Mouse (Mus musculus) right cerebral cortex, postnatal 10 days (tissue): ENCODE measurements around the gene Mobp.
"Not testable (repeated sequence)": the region's sequence is repeated elsewhere in the genome, so short reads cannot be mapped to it uniquely, and the experiment has no call there.

Experiments used
- DNase-seq, 2 experiments: peaks; one replicate each; pipeline ENCODE4 v3.0.0; 2021; ENCODE audit warnings: low spot score in 2 of 2

Gene Mobp

DNA sequence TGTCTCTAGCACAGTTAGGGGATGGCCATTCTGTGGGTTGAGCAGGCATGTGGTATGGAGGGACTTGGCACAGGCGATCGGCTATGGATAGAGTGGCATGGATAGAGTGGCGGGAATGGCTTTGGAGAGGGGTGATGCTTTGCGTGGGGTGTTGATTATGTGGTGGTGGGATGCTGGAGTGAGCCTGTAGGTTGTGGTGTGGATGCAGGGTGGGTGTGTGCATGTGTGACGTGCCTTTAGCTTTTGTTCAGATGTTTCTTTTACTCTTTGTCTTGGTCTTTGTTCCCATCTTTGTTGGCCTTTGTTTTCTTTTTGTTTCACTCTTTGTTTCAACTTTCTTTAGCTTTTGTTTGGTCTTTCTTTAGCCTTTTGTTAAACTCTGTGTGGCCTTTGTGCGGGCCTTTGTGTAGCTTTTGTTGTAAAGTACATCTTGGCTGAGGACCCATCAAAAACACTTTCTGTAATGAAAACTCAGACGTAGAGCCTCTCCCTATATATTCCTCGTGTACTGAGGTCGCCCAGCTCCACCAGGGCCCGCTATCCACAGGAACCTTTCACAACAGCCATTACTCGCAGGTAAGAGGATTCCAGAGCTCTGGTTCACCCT is at the start of gene Mobp:
Mobp (plus strand) TSS at position 486 of the 607 bp plus-strand sequence.
- no peak for DNase-seq

DNA sequence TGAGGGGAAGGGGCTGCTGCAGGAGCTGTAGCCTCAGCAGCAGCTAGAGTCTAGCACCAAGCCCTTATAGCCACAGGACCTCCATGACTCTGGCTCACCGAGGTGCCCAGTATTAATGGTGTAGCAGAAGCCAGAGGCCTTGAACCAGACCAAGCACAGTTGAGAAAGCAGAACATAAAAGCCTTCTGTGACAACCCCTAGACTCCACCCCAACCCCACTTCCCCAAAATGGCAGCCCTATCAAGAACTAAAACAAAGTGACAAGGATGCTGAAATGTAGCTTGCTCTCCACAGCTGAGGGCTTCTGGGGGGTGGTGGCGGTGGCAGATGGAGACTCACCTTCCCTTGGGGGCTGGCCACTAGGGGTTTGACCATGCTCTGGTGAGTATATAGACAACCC is 48.3 kb upstream of the Mobp start:
- no peak for DNase-seq

DNA sequence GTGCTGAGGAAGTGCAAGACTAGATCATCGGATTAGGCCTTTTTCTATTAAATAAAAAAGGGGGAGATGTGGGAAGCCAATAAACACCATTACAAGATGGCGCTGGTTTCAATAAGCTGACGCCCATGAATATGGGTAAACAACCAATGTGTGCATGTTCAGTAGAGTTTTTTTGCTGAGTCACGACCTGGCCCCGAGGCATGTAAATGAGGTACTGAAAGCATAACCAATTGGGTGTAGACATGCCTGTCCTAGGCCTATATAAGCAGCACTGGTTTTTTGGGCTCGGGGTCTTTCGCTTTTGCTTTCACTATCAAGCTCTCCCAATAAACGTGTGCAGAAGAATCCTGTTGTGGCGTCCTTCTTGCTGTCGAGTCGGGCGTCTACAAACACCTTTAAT is 40.6 kb upstream of the Mobp start:
- not testable (repeated sequence) for DNase-seq

DNA sequence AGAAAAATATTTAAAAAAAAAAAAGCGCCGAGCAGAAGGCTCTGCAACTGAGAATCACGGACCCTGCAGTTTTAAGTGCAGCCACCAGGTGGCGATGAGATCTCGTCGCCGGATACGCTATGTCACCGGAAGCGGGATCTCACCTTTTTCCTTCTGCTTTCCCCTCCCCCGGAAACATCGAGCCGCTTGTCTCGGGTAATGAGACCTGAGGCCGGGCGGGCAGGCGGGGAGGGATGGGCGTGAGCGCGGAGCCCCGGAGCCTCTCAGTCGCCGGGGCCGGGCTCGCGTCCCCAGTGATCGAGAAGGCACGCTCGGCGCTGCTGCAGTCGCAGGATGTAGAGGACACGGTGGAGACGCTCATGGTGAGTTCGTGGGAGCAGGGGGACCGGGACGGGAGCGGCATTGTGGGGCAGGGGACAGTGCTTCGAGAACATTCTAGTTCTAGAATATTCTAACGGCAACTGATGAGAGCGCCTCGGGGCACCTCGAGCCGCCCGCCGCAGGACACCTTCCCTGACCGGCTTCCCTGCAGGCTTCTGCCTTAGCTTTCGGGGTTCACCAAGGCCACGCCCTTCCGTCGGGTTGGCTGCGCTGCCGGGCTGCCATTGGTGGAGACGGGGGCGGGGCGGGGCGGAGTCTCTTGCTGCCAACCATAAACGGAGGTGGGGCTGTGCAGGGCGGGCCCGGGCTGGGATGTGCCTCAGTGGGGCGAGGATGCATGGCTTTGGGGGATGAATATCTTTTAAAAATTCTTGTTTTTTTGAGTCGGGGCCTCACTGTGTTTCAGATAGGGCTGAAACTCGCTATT is 39.1 kb upstream of the Mobp start, which contains the start of gene Slc25a38:
Slc25a38 (plus strand) TSS at position 164 of the 808 bp plus-strand sequence.
- peak; percentile 98 for DNase-seq

DNA sequence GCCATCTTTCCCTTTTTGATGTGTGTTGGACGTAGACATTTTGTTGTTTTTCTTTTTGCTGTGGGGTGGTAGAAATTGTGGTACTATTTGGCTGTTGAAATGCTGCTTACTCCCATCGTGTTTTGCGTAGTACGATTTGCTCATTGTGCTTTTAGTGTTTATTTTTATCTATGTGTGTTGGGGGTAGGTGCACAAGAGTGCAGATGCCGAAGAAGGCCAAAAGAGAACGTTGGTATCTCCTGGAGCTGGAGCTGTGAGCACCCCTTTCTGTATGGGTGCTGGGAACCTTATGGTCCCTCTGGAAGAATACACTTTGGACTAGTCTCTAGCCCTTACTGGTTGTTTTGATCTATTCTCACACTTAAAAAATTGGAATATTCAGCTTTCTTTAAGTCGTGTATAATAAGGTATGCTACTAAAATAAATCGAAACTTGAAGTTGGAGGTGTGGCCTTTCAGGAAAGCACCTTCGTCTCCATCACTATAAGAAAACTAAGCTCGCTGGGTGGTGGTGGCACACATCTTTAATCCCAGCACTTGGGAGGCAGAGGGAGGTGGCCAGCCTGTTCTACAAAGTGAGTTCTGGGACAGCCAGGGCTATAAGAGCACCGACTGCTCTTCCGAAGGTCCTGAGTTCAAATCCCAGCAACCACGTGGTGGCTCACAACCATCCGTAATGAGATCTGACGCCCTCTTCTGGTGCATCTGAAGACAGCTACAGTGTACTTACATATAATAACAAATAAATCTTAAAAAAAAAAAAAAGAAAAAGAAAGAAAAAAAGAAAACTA is 38.2 kb upstream of the Mobp start:
- no peak for DNase-seq

DNA sequence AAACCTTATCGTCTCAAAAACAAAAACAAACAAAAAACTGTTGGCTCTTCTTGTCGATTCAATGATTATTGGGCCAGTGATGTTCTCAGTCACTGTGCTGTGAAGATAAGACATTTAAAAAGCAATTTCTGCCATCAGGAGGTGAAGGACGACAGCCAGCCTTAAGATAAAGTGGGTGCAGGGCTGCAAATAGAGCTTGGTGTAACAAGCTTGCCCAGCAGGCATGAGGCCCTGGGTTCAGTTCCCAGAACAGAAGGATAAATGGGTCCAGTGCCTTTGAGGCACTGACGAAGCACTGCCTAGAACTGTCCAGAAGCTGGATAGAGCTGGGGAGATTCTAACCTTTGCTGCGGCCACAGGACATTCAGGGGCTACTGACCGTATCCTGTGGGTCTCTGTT is 37.0 kb upstream of the Mobp start:
- no peak for DNase-seq

DNA sequence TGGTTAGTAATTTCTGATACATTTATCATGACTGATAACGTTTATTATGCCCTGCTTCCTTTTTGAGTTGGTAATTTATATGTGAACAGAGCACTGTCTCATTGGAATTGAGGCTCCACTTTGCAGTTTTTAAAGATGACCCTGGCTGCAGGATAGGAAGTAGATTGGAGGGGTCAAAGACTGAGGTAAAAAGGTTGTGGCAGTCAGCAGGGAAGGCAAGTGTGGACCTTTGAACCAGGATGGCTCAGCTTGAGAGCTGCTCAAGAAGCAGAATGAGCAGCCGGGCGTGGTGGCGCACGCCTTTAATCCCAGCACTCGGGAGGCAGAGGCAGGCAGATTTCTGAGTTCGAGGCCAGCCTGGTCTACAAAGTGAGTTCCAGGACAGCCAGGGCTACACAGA is 36.1 kb upstream of the Mobp start:
- no peak for DNase-seq

DNA sequence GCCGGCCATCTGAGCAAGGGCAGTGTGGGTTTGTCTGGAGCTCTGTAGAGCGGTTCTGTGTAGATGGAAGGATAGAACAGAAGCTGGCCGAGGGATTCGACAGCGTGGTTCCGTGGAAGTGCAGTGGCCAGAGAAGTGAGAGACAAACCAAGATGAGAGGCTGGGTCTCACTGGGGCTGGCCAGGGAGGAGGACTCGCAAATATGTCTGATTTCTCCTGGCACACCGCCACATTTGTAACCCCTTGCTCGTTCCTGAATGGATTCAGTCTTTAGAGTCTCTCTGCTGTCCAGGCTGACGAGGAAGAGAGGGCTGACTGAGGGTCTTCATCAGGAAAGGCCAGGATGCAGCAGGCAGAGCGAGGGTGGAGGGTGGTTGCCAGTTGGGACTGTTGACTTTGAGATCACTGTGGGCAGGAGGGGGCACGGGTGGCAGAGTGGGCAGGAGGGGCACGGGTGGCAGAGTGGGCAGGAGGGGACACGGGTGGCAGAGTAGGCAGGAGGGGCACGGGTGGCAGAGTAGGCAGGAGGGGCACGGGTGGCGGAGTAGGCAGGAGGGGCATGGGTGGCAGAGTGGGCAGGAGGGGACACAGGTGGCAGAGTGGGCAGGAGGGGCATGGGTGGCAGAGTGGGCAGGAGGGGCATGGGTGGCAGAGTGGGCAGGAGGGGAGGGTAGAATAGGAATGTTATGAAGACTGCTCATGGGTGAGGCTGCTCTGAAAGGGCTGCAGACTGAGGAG is 35.3 kb upstream of the Mobp start:
- DNase-seq, result peak in 1 of 2 experiments; percentile 27

DNA sequence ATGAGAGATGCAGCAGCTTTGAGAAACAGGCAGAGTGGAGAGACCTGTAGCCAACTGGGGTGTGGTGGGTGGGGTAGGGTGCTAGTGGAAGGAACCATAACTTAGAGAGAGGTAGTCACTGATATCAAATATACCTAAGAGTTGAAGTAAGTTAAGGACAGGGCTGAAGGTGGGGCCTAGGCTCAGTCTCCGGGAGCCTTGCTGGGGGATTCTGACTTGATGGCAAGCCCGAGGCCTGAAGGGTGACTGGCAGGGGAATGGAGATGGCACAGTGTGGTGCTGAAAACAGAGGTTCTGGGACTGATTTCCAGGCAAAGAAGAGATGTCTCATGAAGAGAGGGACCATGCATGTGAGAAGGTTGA is 34.7 kb upstream of the Mobp start:
- no peak for DNase-seq

DNA sequence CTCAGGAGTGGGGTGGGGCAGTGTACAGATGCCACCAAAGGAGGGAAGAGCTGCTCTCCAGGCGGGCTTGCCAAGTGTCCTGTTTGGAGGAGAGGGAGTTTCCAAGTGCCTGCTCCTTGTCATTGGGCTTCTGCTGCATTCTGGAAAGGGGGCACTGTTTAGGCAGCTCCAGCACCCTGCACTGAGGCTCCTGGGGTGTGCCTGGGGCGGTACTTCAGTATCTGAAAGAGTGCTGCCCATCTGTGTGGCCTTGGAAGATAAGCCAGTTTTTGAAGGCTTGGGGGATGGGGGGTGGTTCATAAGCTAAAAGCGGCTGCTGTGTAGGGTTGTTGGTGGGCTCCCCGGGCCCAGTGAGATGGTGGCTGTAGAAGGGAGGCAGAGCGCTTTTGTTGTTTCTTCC is 33.9 kb upstream of the Mobp start:
- DNase-seq, result no peak

DNA sequence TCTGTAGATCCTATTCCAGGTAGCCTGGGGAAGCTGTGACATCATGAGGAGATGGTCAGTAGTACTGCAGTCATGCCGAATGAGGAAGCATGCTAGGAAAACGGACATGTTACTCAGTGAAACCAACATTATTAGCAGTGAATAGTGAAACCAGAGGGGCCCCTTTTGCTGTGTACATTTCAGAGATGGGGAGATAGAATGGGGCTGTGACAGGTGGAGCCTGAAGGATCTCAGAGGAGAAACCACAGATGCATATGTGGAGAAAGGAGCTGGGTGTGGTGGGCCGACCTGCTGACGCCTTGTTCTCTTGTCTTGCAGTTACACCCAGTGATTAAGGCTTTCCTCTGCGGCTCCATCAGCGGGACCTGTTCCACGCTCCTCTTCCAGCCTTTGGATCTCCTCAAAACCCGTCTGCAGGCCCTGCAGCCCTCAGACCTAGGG is 33.3 kb upstream of the Mobp start:
- DNase-seq, result no peak

DNA sequence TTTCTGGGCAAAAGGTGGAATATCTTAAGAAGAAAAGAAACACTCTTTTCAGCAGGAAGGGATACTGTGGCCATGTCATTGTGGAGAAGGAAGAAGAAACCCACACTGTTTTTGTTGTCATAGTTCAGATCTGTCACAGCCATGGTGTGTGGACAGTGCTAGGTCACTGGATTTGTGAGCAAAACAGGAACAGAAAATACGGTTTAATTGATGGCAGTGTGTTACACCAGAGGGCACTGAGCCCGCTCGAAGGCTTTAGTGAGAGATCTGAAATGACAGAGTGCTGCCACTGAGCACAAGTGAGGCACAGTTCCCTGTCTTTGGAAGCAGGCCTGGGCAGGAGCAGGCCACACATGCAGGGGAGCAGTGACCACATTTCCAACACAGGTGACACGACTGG is 31.3 kb upstream of the Mobp start:
- DNase-seq, result no peak

DNA sequence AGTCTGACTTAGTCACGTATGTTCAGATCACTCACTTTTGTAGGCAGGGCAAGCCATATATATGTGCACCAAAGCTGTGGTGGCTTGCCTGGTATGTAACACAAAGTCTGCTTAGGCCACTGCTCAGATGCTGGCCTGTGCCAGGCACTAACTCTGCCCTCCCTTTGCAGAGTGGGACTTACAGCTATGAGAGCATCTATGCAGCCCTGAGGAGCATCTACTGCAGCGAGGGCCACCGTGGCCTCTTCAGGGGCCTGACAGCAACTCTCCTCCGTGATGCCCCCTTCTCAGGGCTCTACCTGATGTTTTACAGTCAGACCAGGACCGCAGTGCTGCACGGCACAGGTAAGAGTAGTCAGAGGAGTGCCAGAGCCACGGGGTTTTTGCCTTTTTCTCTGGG is 29.0 kb upstream of the Mobp start:
- DNase-seq, result no peak

DNA sequence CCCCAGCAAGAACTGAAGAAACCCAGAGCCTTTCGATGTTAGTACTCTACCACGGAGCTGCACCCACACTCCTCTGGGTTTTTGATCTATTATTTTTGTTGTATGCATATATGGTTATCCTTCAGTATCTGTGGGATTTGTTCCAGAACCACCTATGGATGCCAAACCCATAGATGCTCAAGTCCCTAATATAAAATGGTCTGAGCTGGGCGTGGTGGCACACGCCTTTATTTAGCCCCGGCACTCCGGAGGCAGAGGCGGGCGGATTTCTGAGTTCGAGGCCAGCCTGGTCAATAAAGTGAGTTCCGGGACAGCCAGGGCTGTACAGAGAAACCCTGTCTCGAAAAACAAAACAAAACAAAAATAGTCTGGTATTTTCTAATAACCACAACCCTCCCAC is 22.6 kb upstream of the Mobp start:
- DNase-seq, result no peak

DNA sequence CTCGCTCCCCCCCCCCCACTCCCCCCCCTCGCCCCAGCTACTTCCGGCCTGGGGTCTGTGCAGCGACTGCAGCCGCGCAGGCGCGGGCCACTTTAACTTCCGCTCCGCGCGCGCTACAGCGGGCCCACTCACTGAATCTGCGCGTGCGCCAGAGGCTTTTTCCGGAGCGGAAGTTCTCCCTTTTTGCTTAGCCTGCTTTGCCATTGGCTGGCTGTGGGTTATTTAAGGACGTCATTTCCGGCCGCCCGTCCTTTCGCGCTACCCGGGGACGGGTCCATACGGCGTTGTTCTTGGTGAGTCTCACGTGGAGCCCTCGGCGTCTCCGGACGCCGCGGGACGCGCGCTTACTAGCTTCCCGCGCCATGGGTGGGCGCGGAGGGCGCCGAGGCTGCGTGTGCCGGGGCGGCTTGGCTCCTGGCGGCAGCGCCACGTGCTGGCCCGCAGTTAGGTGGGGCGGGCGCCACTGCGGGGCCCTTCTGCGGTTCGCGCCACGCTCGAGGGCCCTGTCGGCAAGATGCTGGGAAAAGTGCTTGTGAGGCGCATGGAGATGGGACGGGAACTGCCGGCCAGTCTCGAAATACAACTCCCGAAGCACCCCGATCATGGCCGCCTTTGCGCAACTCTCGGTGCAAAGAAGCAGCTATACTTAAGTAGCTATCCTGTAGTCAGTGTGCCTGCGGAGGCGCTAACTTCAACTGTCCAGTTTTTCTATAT is 21.8 kb upstream of the Mobp start, which contains the start of gene Rpsa:
Rpsa (plus strand) TSS at position 152 of the 714 bp plus-strand sequence.
- peak; percentile 98 to 99 for DNase-seq

DNA sequence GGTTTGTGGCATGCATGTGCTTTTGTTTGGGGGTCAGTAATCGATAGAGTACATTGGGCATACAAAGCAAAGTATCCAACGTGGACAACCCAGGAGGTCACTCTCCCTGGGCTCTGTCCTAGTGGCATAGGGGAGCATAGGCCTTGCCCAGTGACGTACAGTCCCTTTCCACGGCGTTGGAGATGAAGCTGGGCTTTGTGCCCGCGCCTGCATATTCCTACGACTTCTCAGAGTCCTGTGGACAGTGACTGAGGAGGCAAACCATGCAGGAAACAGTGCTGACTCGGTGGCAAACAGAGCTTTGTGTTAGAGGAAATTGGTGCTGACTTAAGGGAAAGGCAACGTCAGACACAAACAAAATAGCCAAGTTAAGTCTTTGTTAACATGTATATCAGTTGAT is 20.2 kb upstream of the Mobp start:
- no peak for DNase-seq

DNA sequence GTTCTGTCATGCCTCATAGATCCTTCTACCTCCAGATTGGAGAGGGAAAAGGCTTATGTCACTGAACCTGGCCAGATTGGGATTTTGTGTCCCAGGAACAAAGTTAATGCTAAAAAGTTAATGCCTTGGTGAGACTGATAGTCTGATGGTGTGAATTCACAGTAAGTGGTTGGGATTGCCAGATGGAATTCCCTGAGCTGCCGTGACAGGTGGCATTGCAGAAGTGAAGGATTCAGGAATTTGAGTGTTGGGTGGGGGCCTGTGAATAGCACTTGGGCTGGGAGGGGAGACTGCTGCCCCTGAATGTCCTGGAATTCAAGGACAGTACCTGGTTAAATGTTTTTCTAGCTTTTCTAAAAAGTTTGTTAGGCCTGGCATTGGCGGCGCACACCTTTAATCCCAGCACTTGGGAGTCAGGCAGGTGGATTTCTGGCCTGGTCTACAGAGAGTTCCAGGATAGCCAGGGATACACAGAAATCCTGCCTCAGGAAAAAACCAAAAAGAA is 17.7 kb upstream of the Mobp start:
- no peak for DNase-seq

DNA sequence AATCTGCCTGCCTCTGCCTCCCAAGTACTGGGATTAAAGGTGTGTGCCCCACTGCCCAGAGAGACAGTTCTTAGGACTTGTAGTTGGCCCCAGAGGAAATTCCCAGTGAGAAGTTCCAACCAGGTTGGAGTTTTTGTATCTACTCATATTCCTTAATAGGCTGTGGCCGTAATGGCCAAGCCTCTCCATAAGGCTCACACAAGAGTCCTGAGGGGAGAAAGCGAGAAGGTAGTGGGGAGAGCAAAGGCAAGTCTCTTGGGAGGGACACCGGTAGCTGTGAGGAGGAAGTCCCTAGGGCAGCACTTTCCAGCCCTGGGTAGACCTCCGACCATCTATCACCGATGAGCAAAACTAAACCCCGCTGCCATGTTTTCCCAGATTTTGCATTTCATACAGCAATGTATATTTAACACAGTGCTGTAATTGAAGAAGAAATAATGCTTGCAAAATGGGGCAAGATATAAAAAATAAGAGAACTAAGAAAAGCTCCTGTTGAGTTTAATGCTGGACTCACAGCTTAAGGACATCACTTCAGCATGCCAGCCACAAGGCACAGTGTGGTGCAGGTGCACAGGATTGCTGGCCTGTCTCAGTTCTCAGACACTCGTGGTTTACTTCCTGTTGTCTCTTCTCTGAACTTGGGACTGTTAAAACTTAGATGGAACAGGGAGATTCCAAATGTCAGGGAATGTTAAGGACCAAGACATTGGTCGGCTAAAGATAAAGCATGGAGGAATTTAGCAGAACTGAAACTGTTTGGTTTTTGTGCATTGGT is 16.3 kb upstream of the Mobp start:
- DNase-seq, result no peak

DNA sequence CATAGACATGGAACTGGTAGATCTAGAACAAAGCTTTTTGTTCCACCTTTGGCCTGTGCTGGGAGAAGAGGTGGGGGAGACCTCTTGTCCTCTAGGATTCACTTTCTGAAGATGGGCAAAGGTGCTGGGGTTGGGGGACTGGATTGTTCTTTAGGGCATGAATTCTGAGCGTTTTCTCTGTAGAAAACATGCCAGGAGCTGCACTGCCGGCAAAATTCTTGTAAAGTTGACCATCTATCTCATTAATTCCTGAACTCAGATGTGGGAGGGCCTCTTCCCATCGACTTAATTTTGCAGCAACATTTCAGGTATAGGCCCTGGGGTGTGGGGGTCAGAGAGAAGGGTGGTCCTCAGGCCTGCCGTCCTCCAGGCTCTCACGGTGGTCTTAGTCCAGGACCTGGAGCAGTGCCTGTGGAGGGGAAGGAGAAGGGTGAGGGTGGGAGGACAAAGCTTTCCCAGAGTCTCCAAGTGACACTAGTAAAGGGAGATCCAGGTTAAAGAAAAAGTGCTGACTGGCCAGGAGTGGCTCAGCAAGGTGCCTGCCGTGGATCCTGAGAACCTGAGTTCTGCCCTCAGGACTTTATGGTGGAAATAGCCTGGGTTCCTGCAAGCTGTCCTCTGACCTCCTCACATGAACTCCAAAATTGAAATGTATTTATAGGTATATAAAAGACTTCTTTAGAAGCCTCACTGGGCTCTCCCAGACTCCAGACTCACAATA is 15.6 kb upstream of the Mobp start:
- DNase-seq, result no peak
